Mouse (Mus musculus) heart, embryonic 14.5 days (tissue): ENCODE measurements around the gene Vmn1r124. TPM values are rescaled to one million over a fixed set of nuclear protein-coding genes. Genes with fewer than 3 reads are reported as not detected.
"Not testable (repeated sequence)": the region's sequence is repeated elsewhere in the genome, so short reads cannot be mapped to it uniquely, and the experiment has no call there.

Experiments used
- ATAC-seq: fragments of 200-750 bp; cut with Nextera tagmentation; 2 replicates; pipeline ENCODE4 v1.8.0; 2017; ENCODE audit warnings: low read depth, moderate TSS enrichment; ENCODE audit not compliant: insufficient number of reproducible peaks, insufficient read depth, low FRiP score
- H3K27ac ChIP-seq, 2 experiments: fragments of 200-500 bp in 1 of 2; fragments of 300-500 bp in 1 of 2; sonication (generic) in 1 of 2; replicated peaks in 1 of 2; 2 replicates each; pipeline ENCODE4 v1.5.1; 2012 to 2014; ENCODE audit warnings: low read depth in 2 of 2, low read length in 2 of 2, control low read depth in 1 of 2, mild to moderate bottlenecking in 1 of 2, mixed read lengths in 1 of 2; ENCODE audit not compliant: control insufficient read depth in 1 of 2, insufficient read depth in 1 of 2
- H3K27me3 ChIP-seq: fragments of 300-500 bp; sonication (generic); 2 replicates; pipeline ENCODE4 v1.6.1; 2014; ENCODE audit warnings: mild to moderate bottlenecking, low read length, control low read depth; ENCODE audit not compliant: control insufficient read depth, insufficient read depth
- H3K36me3 ChIP-seq: fragments of 300-500 bp; sonication (generic); 2 replicates; pipeline ENCODE4 v1.6.1; 2014; ENCODE audit warnings: mild to moderate bottlenecking, control low read depth, low read length, mixed read lengths; ENCODE audit not compliant: control insufficient read depth, insufficient read depth
- H3K4me1 ChIP-seq, 2 experiments: fragments of 200-500 bp in 1 of 2; fragments of 300-500 bp in 1 of 2; sonication (generic) in 1 of 2; 2 replicates each; pipeline ENCODE4 v1.6.1; 2012 to 2014; ENCODE audit warnings: low read length in 2 of 2, control low read depth in 1 of 2, mixed read lengths in 1 of 2; ENCODE audit not compliant: control insufficient read depth in 2 of 2, insufficient read depth in 2 of 2
- H3K4me2 ChIP-seq: fragments of 300-500 bp; sonication (generic); 2 replicates; pipeline ENCODE4 v1.6.1; 2014; ENCODE audit warnings: mild to moderate bottlenecking, low read length
- H3K4me3 ChIP-seq, 2 experiments: fragments of 200-500 bp in 1 of 2; fragments of 300-500 bp in 1 of 2; sonication (generic) in 1 of 2; 2 replicates each; pipeline ENCODE4 v1.5.1; 2012 to 2014; ENCODE audit warnings: low read length in 2 of 2, mild to moderate bottlenecking in 2 of 2, control low read depth in 1 of 2, low read depth in 1 of 2, moderate library complexity in 1 of 2; ENCODE audit not compliant: control insufficient read depth in 1 of 2, insufficient read depth in 1 of 2
- H3K9ac ChIP-seq: fragments of 300-500 bp; sonication (generic); 2 replicates; pipeline ENCODE4 v1.6.1; 2014; ENCODE audit warnings: mild to moderate bottlenecking, low read length
- H3K9me3 ChIP-seq: fragments of 300-500 bp; sonication (generic); 2 replicates; pipeline ENCODE4 v1.6.1; 2016; ENCODE audit warnings: low read length, control low read depth; ENCODE audit not compliant: control insufficient read depth
- WGBS: fragments of 180-500 bp; shearing (Covaris S2); extraction: QIAGEN DNeasy Blood & Tissue Kit; methylation state at CpG from one replicate; pipeline ENCODE4 v1.1.7; 2014; 5-methylcytosine and 5-hydroxymethylcytosine counted together
- polyA plus RNA-seq: library from polyadenylated mRNA; unstranded; fragments of >200 nt; fragmentation: Nextera tagmentation; extraction: Ambion mirVana; gene quantifications from 2 replicates; pipeline ENCODE4 v1.2.1, GENCODE M21; 2014

Gene Vmn1r124
- polyA plus RNA-seq = not detected in 2 replicates

GRCm38 (mm10) chr7:21260517-21260916, at the start of gene Vmn1r124:
Gene Vmn1r124 (minus strand): TSS chr7:21260617.
- not testable (repeated sequence) for H3K4me2 ChIP-seq, H3K36me3 ChIP-seq, H3K27me3 ChIP-seq, H3K27ac ChIP-seq, H3K9me3 ChIP-seq, H3K4me3 ChIP-seq, H3K4me1 ChIP-seq, ATAC-seq, H3K9ac ChIP-seq
- WGBS = 65% methylated on average over 4 of the region's 4 CpGs

DNA sequence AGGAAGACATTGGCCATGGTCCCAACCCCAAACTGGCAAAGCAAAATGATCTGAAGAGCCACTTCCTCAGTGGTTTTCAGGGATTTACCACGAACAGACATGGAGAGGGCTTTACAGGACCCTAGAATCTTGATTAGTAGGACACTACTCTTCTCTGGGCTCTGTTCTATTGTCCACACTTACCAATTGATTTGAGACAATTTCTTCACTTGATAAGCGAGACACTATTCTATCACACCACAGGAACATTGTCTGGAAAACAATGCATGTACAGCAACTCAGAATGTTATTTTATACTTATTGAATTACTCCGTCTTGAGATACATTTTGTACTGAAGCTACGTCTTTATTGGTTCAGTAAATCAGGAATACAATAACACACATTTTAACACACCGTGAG, 41.0 kb upstream of the Vmn1r124 start, which contains the start of gene Vmn1r126:
Gene Vmn1r126, minus strand, starts transcription at position 101 of the 400 bp plus-strand sequence.
- not testable (repeated sequence) for H3K9ac ChIP-seq, H3K4me3 ChIP-seq, H3K36me3 ChIP-seq, H3K4me1 ChIP-seq, ATAC-seq, H3K4me2 ChIP-seq, H3K27ac ChIP-seq, H3K9me3 ChIP-seq, H3K27me3 ChIP-seq
- WGBS = no CpG with 5 or more reads among the region's 5 CpGs

DNA sequence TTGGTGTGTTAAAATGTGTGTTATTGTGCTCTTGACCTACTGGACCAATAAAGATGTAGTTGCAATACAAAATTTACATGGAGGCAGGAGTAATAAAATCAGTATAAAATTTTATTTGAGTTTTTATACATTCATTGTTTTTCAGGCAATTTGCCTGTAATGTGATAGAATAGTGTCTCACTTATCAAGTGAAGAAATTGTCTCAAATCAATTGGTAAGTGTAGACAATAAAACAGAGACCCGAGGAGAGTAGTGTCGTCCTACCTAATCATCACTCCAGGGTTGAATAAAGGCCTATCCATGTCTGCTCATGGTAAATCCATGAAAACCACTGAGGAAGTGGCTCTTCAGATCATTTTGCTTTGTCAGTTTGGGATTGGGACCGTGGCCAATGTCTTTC, 11.5 kb upstream of the Vmn1r124 start, which contains the start of gene Vmn1r125:
Gene Vmn1r125, plus strand, starts transcription at position 301 of the 400 bp plus-strand sequence.
- 52% methylated on average over 3 of the region's 3 CpGs for WGBS
- not testable (repeated sequence) for H3K27me3 ChIP-seq

More for the DNA sequence above, 11.5 kb upstream of the Vmn1r124 start, which contains the start of gene Vmn1r125:
- not testable (repeated sequence) for H3K9ac ChIP-seq, H3K36me3 ChIP-seq, H3K4me2 ChIP-seq, ATAC-seq, H3K9me3 ChIP-seq, H3K4me1 ChIP-seq, H3K27ac ChIP-seq, H3K4me3 ChIP-seq

Other genes starting within 250 kb of the Vmn1r124 start
- not detected in 2 replicates for gene Vmn1r119, start 248.2 kb downstream of the Vmn1r124 start, polyA plus RNA-seq
- not detected in 2 replicates for gene Vmn1r120, start 206.8 kb downstream of the Vmn1r124 start, polyA plus RNA-seq
- not detected in 2 replicates for gene Vmn1r121, start 162.1 kb downstream of the Vmn1r124 start, polyA plus RNA-seq
- gene Vmn1r122, start 126.5 kb downstream of the Vmn1r124 start, polyA plus RNA-seq = not detected in 2 replicates
- gene Vmn1r123, start 98.4 kb downstream of the Vmn1r124 start, polyA plus RNA-seq = not detected in 2 replicates
- not detected in 2 replicates for gene Gm5157, start 70.2 kb downstream of the Vmn1r124 start, polyA plus RNA-seq
- not detected in 2 replicates for gene Vmn1r125, start 11.6 kb upstream of the Vmn1r124 start, polyA plus RNA-seq
- gene Vmn1r126, start 40.9 kb upstream of the Vmn1r124 start, polyA plus RNA-seq = not detected in 2 replicates
- gene Vmn1r127, start 59.2 kb upstream of the Vmn1r124 start, polyA plus RNA-seq = not detected in 2 replicates
- not detected in 2 replicates for gene Vmn1r128, start 88.8 kb upstream of the Vmn1r124 start, polyA plus RNA-seq
- gene Vmn1r129, start 100.7 kb upstream of the Vmn1r124 start, polyA plus RNA-seq = not detected in 2 replicates
- gene Gm6882, start 172.1 kb upstream of the Vmn1r124 start, polyA plus RNA-seq = not detected in 2 replicates